Mouse (Mus musculus): ENCODE data around the gene Trf. TPM values are rescaled to one million over a fixed set of nuclear protein-coding genes. Genes with fewer than 3 reads are reported as not detected.
A peak's percentile ranks its signal among the peaks of the same experiment; 100 is the strongest.
"Not testable (repeated sequence)": the region's sequence is repeated elsewhere in the genome, so short reads cannot be mapped to it uniquely, and the experiment has no call there.

The Trf gene
- polyA plus RNA-seq, 1 experiment = 2.1 TPM

GRCm38 (mm10) chr9:103163806-103164205, 66.4 kb downstream of the Trf start:
- Histone ChIP-seq H3K4me1 (ENCODE audit: control insufficient read depth, insufficient read depth, low read length) (peaks cover 2% of the 10 kb centered on the region), H3K27me3 (ENCODE audit: control insufficient read depth, insufficient read depth, low read length, poor library complexity, severe bottlenecking) (no peaks in the 10 kb centered on the region), H3K4me3 (ENCODE audit: low read depth, low read length) (no peak overlapping the region), H3K9me3 (replicated peaks; ENCODE audit: control insufficient read depth, insufficient read depth, low read length, poor library complexity, severe bottlenecking) (no peaks in the 10 kb centered on the region), H3K9ac (ENCODE audit: low read depth, poor library complexity, severe bottlenecking) (no peak overlapping the region), H3K36me3 (ENCODE audit: control insufficient read depth, insufficient read depth, low read length, poor library complexity, severe bottlenecking) (no peaks in the 10 kb centered on the region), H3K27ac (ENCODE audit: insufficient read depth, low read length) (no peak overlapping the region)
- TF ChIP-seq POLR2A (IDR thresholded peaks at IDR 0.05; ENCODE audit: insufficient read depth, low read length) = no peak
- no peak for TF ChIP-seq EP300 (IDR thresholded peaks at IDR 0.05; ENCODE audit: insufficient read depth, low read depth, low read length)
- no peak for TF ChIP-seq CTCF (IDR thresholded peaks at IDR 0.05; ENCODE audit: low read depth, low read length)

- TF ChIP-seq EP300 (IDR thresholded peaks at IDR 0.05; ENCODE audit: insufficient read depth, low read depth, low read length) = peak; percentile 41; the same call in 1 of the 2 replicates
- H3K4me3 ChIP-seq (ENCODE audit: low read depth, low read length); H3K4me1 ChIP-seq (ENCODE audit: control insufficient read depth, insufficient read depth, low read length); H3K36me3 ChIP-seq (ENCODE audit: control insufficient read depth, insufficient read depth, low read length, poor library complexity, severe bottlenecking); H3K9me3 ChIP-seq (replicated peaks; ENCODE audit: control insufficient read depth, insufficient read depth, low read length, poor library complexity, severe bottlenecking); H3K27me3 ChIP-seq (ENCODE audit: control insufficient read depth, insufficient read depth, low read length, poor library complexity, severe bottlenecking); H3K9ac ChIP-seq (ENCODE audit: low read depth, poor library complexity, severe bottlenecking): not testable (repeated sequence)
- H3K27ac ChIP-seq (ENCODE audit: insufficient read depth, low read length) = 0 out of 2 replicates have a peak overlapping the region, but pooled peaks have one; percentile 33
Measured at GRCm38 (mm10) chr9:103155158-103155557, 75.1 kb downstream of the Trf start.

- Histone ChIP-seq H3K27me3 (ENCODE audit: control insufficient read depth, insufficient read depth, low read length, poor library complexity, severe bottlenecking) (no peaks in the 10 kb centered on the region), H3K4me3 (ENCODE audit: low read depth, low read length) (no peak overlapping the region), H3K9me3 (replicated peaks; ENCODE audit: control insufficient read depth, insufficient read depth, low read length, poor library complexity, severe bottlenecking) (no peaks in the 10 kb centered on the region)
Measured at GRCm38 (mm10) chr9:103154568-103154967, 75.7 kb downstream of the Trf start.

More at GRCm38 (mm10) chr9:103154568-103154967, 75.7 kb downstream of the Trf start:
- H3K9ac ChIP-seq (ENCODE audit: low read depth, poor library complexity, severe bottlenecking) = no peak overlapping the region
- H3K36me3 ChIP-seq (ENCODE audit: control insufficient read depth, insufficient read depth, low read length, poor library complexity, severe bottlenecking) = no peaks in the 10 kb centered on the region
- TF ChIP-seq CTCF (IDR thresholded peaks at IDR 0.05; ENCODE audit: low read depth, low read length) (no peak), EP300 (IDR thresholded peaks at IDR 0.05; ENCODE audit: insufficient read depth, low read depth, low read length) (no peak), POLR2A (IDR thresholded peaks at IDR 0.05; ENCODE audit: insufficient read depth, low read length) (no peak)
- no peak overlapping the region for H3K27ac ChIP-seq (ENCODE audit: insufficient read depth, low read length)
- H3K4me1 ChIP-seq (ENCODE audit: control insufficient read depth, insufficient read depth, low read length) = peaks cover 5% of the 10 kb centered on the region

Other genes starting within 250 kb of the Trf start
- gene Slco2a1, start 241.7 kb downstream of the Trf start, polyA plus RNA-seq (2011; ENCODE audit: insufficient read depth, insufficient read length, low read depth, missing spikeins) = 3.0 and 3.1 TPM in 2 replicates
- 23.3 and 24.0 TPM in 2 replicates for gene Rab6b, start 118.7 kb downstream of the Trf start, polyA plus RNA-seq (2011; ENCODE audit: insufficient read depth, insufficient read length, low read depth, missing spikeins)
- gene Srprb, start 28.3 kb downstream of the Trf start, polyA plus RNA-seq (2011; ENCODE audit: insufficient read depth, insufficient read length, low read depth, missing spikeins) = 26.4 and 26.8 TPM in 2 replicates
- 0.73 and 1.3 TPM in 2 replicates for gene Gm20425, start 137 bp downstream of the Trf start, polyA plus RNA-seq (2011; ENCODE audit: insufficient read depth, insufficient read length, low read depth, missing spikeins)
- gene 1300017J02Rik, start 74.6 kb upstream of the Trf start, polyA plus RNA-seq (2011; ENCODE audit: insufficient read depth, insufficient read length, low read depth, missing spikeins) = 2.6 and 4.4 TPM in 2 replicates
- gene Topbp1, start 74.8 kb upstream of the Trf start, polyA plus RNA-seq (2011; ENCODE audit: insufficient read depth, insufficient read length, low read depth, missing spikeins) = 163 and 200 TPM in 2 replicates
- 348 and 354 TPM in 2 replicates for gene Cdv3, start 135.4 kb upstream of the Trf start, polyA plus RNA-seq (2011; ENCODE audit: insufficient read depth, insufficient read length, low read depth, missing spikeins)
- not detected in 2 replicates for gene Bfsp2, start 250.0 kb upstream of the Trf start, polyA plus RNA-seq (2011; ENCODE audit: insufficient read depth, insufficient read length, low read depth, missing spikeins)

Data from ES-Bruce4 (cell line).